Mouse (Mus musculus) heart, embryonic 14.5 days (tissue): ENCODE data around the gene A3galt2. TPM values are rescaled to one million over a fixed set of nuclear protein-coding genes. Genes with fewer than 3 reads are reported as not detected.
A peak's percentile ranks its signal among the peaks of the same experiment; 100 is the strongest.

Experiments
- ATAC-seq: fragments of 200-750 bp; cut with Nextera tagmentation; 2 replicates; pipeline ENCODE4 v1.8.0; 2017; ENCODE audit warnings: low read depth, moderate TSS enrichment; ENCODE audit not compliant: insufficient number of reproducible peaks, insufficient read depth, low FRiP score
- H3K27ac ChIP-seq, 2 experiments: fragments of 200-500 bp in 1 of 2; fragments of 300-500 bp in 1 of 2; sonication (generic) in 1 of 2; replicated peaks in 1 of 2; 2 replicates each; pipeline ENCODE4 v1.5.1; 2012 to 2014; ENCODE audit warnings: low read depth in 2 of 2, low read length in 2 of 2, control low read depth in 1 of 2, mild to moderate bottlenecking in 1 of 2, mixed read lengths in 1 of 2; ENCODE audit not compliant: control insufficient read depth in 1 of 2, insufficient read depth in 1 of 2
- H3K27me3 ChIP-seq: fragments of 300-500 bp; sonication (generic); 2 replicates; pipeline ENCODE4 v1.6.1; 2014; ENCODE audit warnings: mild to moderate bottlenecking, low read length, control low read depth; ENCODE audit not compliant: control insufficient read depth, insufficient read depth
- H3K36me3 ChIP-seq: fragments of 300-500 bp; sonication (generic); 2 replicates; pipeline ENCODE4 v1.6.1; 2014; ENCODE audit warnings: mild to moderate bottlenecking, control low read depth, low read length, mixed read lengths; ENCODE audit not compliant: control insufficient read depth, insufficient read depth
- H3K4me1 ChIP-seq, 2 experiments: fragments of 200-500 bp in 1 of 2; fragments of 300-500 bp in 1 of 2; sonication (generic) in 1 of 2; 2 replicates each; pipeline ENCODE4 v1.6.1; 2012 to 2014; ENCODE audit warnings: low read length in 2 of 2, control low read depth in 1 of 2, mixed read lengths in 1 of 2; ENCODE audit not compliant: control insufficient read depth in 2 of 2, insufficient read depth in 2 of 2
- H3K4me2 ChIP-seq: fragments of 300-500 bp; sonication (generic); 2 replicates; pipeline ENCODE4 v1.6.1; 2014; ENCODE audit warnings: mild to moderate bottlenecking, low read length
- H3K4me3 ChIP-seq, 2 experiments: fragments of 200-500 bp in 1 of 2; fragments of 300-500 bp in 1 of 2; sonication (generic) in 1 of 2; 2 replicates each; pipeline ENCODE4 v1.5.1; 2012 to 2014; ENCODE audit warnings: low read length in 2 of 2, mild to moderate bottlenecking in 2 of 2, control low read depth in 1 of 2, low read depth in 1 of 2, moderate library complexity in 1 of 2; ENCODE audit not compliant: control insufficient read depth in 1 of 2, insufficient read depth in 1 of 2
- H3K9ac ChIP-seq: fragments of 300-500 bp; sonication (generic); 2 replicates; pipeline ENCODE4 v1.6.1; 2014; ENCODE audit warnings: mild to moderate bottlenecking, low read length
- H3K9me3 ChIP-seq: fragments of 300-500 bp; sonication (generic); 2 replicates; pipeline ENCODE4 v1.6.1; 2016; ENCODE audit warnings: low read length, control low read depth; ENCODE audit not compliant: control insufficient read depth
- WGBS: fragments of 180-500 bp; shearing (Covaris S2); extraction: QIAGEN DNeasy Blood & Tissue Kit; methylation state at CpG from one replicate; pipeline ENCODE4 v1.1.7; 2014; 5-methylcytosine and 5-hydroxymethylcytosine counted together
- polyA plus RNA-seq: library from polyadenylated mRNA; unstranded; fragments of >200 nt; fragmentation: Nextera tagmentation; extraction: Ambion mirVana; gene quantifications from 2 replicates; pipeline ENCODE4 v1.2.1, GENCODE M21; 2014

A3galt2 gene
- polyA plus RNA-seq, 1 experiment from 2014 or later, result 0.12 TPM

- Histone ChIP-seq H3K4me2 (peak overlapping the region; percentile 83), H3K4me1 (peaks cover 21 to 28% of the 10 kb centered on the region in 2 experiments), H3K9ac (peak overlapping the region; percentile 56; the same call in 1 of the 2 replicates), H3K9me3 (no peaks in the 10 kb centered on the region), H3K27ac (no peak overlapping the region), H3K27me3 (peaks cover 25% of the 10 kb centered on the region), H3K4me3 (peak overlapping the region; percentile 35 to 40), H3K36me3 (no peaks in the 10 kb centered on the region)
- 0 out of 2 replicates have a peak, but pooled peaks have one; percentile 20 for ATAC-seq
- WGBS, result 6% methylated on average over 24 of the region's 24 CpGs
These were observed 43.6 kb upstream of the A3galt2 start for GRCm38 (mm10) chr4:128711455-128712135.

- Histone ChIP-seq H3K36me3 (no peaks in the 10 kb centered on the region), H3K4me1 (peaks cover 19 to 26% of the 10 kb centered on the region in 2 experiments), H3K9ac (0 out of 2 replicates have a peak overlapping the region, but pooled peaks have one; percentile 56), H3K27me3 (peaks cover 25% of the 10 kb centered on the region), H3K4me3 (peak overlapping the region in 1 of 2 experiments; percentile 35; a peak in 2 of 4 replicates), H3K27ac (no peak overlapping the region), H3K9me3 (no peaks in the 10 kb centered on the region), H3K4me2 (peak overlapping the region; percentile 83)
- no peak for ATAC-seq
- WGBS, result 38% methylated on average over 13 of the region's 13 CpGs
These were observed 43.0 kb upstream of the A3galt2 start for GRCm38 (mm10) chr4:128712136-128712655.

- H3K4me3 ChIP-seq, result no peak overlapping the region
- peaks cover 25% of the 10 kb centered on the region for H3K27me3 ChIP-seq
- no peak overlapping the region for H3K9ac ChIP-seq
- H3K4me1 ChIP-seq, result peaks cover 19 to 26% of the 10 kb centered on the region in 2 experiments
- no peak overlapping the region for H3K27ac ChIP-seq
- H3K36me3 ChIP-seq, result no peaks in the 10 kb centered on the region
- WGBS, result 87% methylated on average over 6 of the region's 6 CpGs
- no peak overlapping the region for H3K4me2 ChIP-seq
- no peak for ATAC-seq
- H3K9me3 ChIP-seq, result no peaks in the 10 kb centered on the region
These were observed 42.2 kb upstream of the A3galt2 start for GRCm38 (mm10) chr4:128712941-128713340.

GRCm38 (mm10) chr4:128715241-128716204 is 39.6 kb upstream of the A3galt2 start:
- Histone ChIP-seq H3K9me3 (no peaks in the 10 kb centered on the region), H3K4me2 (peak overlapping the region; percentile 11; the same call in 1 of the 2 replicates), H3K36me3 (no peaks in the 10 kb centered on the region), H3K9ac (0 out of 2 replicates have a peak overlapping the region, but pooled peaks have one; percentile 35), H3K27ac (no peak overlapping the region), H3K4me3 (no peak overlapping the region), H3K27me3 (peaks cover 5% of the 10 kb centered on the region; the same call in 1 of the 2 replicates), H3K4me1 (peaks cover 29 to 39% of the 10 kb centered on the region in 2 experiments)
- ATAC-seq, result no peak
- WGBS, result 24% methylated on average over 14 of the region's 14 CpGs

GRCm38 (mm10) chr4:128716279-128716678 is 38.9 kb upstream of the A3galt2 start:
- H3K9me3 ChIP-seq, result no peaks in the 10 kb centered on the region
- no peak for ATAC-seq
- H3K27ac ChIP-seq, result no peak overlapping the region
- H3K4me2 ChIP-seq, result no peak overlapping the region
- H3K36me3 ChIP-seq, result no peaks in the 10 kb centered on the region
- no peak overlapping the region for H3K4me3 ChIP-seq
- 34% methylated on average over 4 of the region's 4 CpGs for WGBS
- H3K27me3 ChIP-seq, result no peaks in the 10 kb centered on the region
- H3K4me1 ChIP-seq, result peaks cover 29 to 36% of the 10 kb centered on the region in 2 experiments
- no peak overlapping the region for H3K9ac ChIP-seq

GRCm38 (mm10) chr4:128716731-128717130 is 38.4 kb upstream of the A3galt2 start:
- ATAC-seq, result no peak
- no peak overlapping the region for H3K4me2 ChIP-seq
- no peaks in the 10 kb centered on the region for H3K27me3 ChIP-seq
- no peak overlapping the region for H3K27ac ChIP-seq
- H3K4me3 ChIP-seq, result no peak overlapping the region
- H3K36me3 ChIP-seq, result no peaks in the 10 kb centered on the region
- H3K9me3 ChIP-seq, result no peaks in the 10 kb centered on the region
- H3K4me1 ChIP-seq, result peaks cover 29 to 33% of the 10 kb centered on the region in 2 experiments
- no peak overlapping the region for H3K9ac ChIP-seq
- 69% methylated on average over 9 of the region's 9 CpGs for WGBS

GRCm38 (mm10) chr4:128720110-128720509 is 35.1 kb upstream of the A3galt2 start:
- Histone ChIP-seq H3K27ac (peak overlapping the region; percentile 46 to 52), H3K9ac (no peak overlapping the region), H3K4me2 (no peak overlapping the region), H3K4me1 (peaks cover 35% of the 10 kb centered on the region in 2 experiments), H3K27me3 (no peaks in the 10 kb centered on the region), H3K4me3 (no peak overlapping the region), H3K9me3 (no peaks in the 10 kb centered on the region), H3K36me3 (no peaks in the 10 kb centered on the region)
- peak; percentile 46; the same call in 1 of the 2 replicates for ATAC-seq
- 20% methylated on average over 5 of the region's 5 CpGs for WGBS
